Mouse (Mus musculus) spleen, adult 2 months (tissue): ENCODE data around the gene Aldh16a1.

ENCODE experiments used
- CTCF ChIP-seq: fragments of 200-500 bp; IDR thresholded peaks from 2 replicates; pipeline ENCODE4 v1.5.1; 2011; ENCODE audit warnings: mild to moderate bottlenecking, inconsistent platforms; ENCODE audit not compliant: insufficient read depth, insufficient read length, insufficient replicate concordance; ENCODE audit errors: extremely low read depth
- POLR2A ChIP-seq: fragments of 200-500 bp; IDR thresholded peaks from 2 replicates; pipeline ENCODE4 v1.6.1; 2011; ENCODE audit warnings: low read depth, low read length, inconsistent platforms

- no peak for TF ChIP-seq POLR2A
- TF ChIP-seq CTCF: no peak
These were observed 22.5 kb downstream of the Aldh16a1 start for GRCm38 (mm10) chr7:45131850-45132249.
